Mouse (Mus musculus) midbrain, embryonic 16.5 days (tissue): ENCODE results near the gene Msh5. TPM values are rescaled to one million over a fixed set of nuclear protein-coding genes. Genes with fewer than 3 reads are reported as not detected.
"Not testable (repeated sequence)": the region's sequence is repeated elsewhere in the genome, so short reads cannot be mapped to it uniquely, and the experiment has no call there.

ENCODE experiments used
- ATAC-seq: fragments of 200-750 bp; cut with Nextera tagmentation; 2 replicates; pipeline ENCODE4 v1.8.0; 2017; ENCODE audit warnings: moderate TSS enrichment
- H3K27ac ChIP-seq: fragments of 300-500 bp; sonication (generic); 2 replicates; pipeline ENCODE4 v1.5.1; 2014; ENCODE audit warnings: mild to moderate bottlenecking, low read length, mixed read lengths
- H3K27me3 ChIP-seq: fragments of 300-500 bp; sonication (generic); 2 replicates; pipeline ENCODE4 v1.6.1; 2014; ENCODE audit warnings: low read depth, low read length, mixed read lengths; ENCODE audit not compliant: control insufficient read depth, insufficient read depth
- H3K36me3 ChIP-seq: fragments of 300-500 bp; sonication (generic); 2 replicates; pipeline ENCODE4 v1.6.1; 2014; ENCODE audit warnings: mild to moderate bottlenecking, low read length, moderate library complexity, mixed read lengths; ENCODE audit not compliant: control insufficient read depth, insufficient read depth
- H3K4me1 ChIP-seq: fragments of 300-500 bp; sonication (generic); 2 replicates; pipeline ENCODE4 v1.6.1; 2014; ENCODE audit warnings: mild to moderate bottlenecking, low read length, mixed read lengths; ENCODE audit not compliant: control insufficient read depth, insufficient read depth
- H3K4me2 ChIP-seq: fragments of 300-500 bp; sonication (generic); 2 replicates; pipeline ENCODE4 v1.6.1; 2014; ENCODE audit warnings: mild to moderate bottlenecking, low read length, mixed read lengths
- H3K4me3 ChIP-seq: fragments of 300-500 bp; sonication (generic); 2 replicates; pipeline ENCODE4 v1.5.1; 2014; ENCODE audit warnings: low read depth, mild to moderate bottlenecking, low read length, moderate library complexity, mixed read lengths
- H3K9ac ChIP-seq: fragments of 300-500 bp; sonication (generic); 2 replicates; pipeline ENCODE4 v1.6.1; 2014; ENCODE audit warnings: low read depth, low read length, mixed read lengths
- H3K9me3 ChIP-seq: fragments of 300-500 bp; sonication (generic); replicated peaks from 2 replicates; pipeline ENCODE4 v1.6.1; 2014; ENCODE audit warnings: mild to moderate bottlenecking, low read length, mixed read lengths; ENCODE audit not compliant: control insufficient read depth, poor library complexity, severe bottlenecking
- WGBS: fragments of 180-500 bp; shearing (Covaris S2); extraction: QIAGEN DNeasy Blood & Tissue Kit; methylation state at CpG from one replicate; pipeline ENCODE4 v1.1.7; 2014; 5-methylcytosine and 5-hydroxymethylcytosine counted together
- polyA plus RNA-seq: library from polyadenylated mRNA; unstranded; fragments of >200 nt; fragmentation: Nextera tagmentation; extraction: Ambion mirVana; gene quantifications from 2 replicates; pipeline ENCODE4 v1.2.1, GENCODE M21; 2015

Gene Msh5
- polyA plus RNA-seq, 1 experiment from 2014 or later = 1.9 TPM

- peaks cover 19% of the 10 kb centered on the region for H3K4me1 ChIP-seq
- no peak overlapping the region for H3K9ac ChIP-seq
- H3K36me3 ChIP-seq = peaks cover 28% of the 10 kb centered on the region
- 96% methylated on average over 17 of the region's 17 CpGs for WGBS
- H3K27ac ChIP-seq = no peak overlapping the region
- no peak for ATAC-seq
- H3K4me2 ChIP-seq = no peak overlapping the region
- H3K4me3 ChIP-seq = no peak overlapping the region
- H3K27me3 ChIP-seq = no peaks in the 10 kb centered on the region
- H3K9me3 ChIP-seq = no peaks in the 10 kb centered on the region
Observed at GRCm38 (mm10) chr17:35004075-35004717, 42.3 kb downstream of the Msh5 start.

- H3K27ac ChIP-seq = no peak overlapping the region
- H3K4me1 ChIP-seq = peaks cover 19% of the 10 kb centered on the region
- no peak overlapping the region for H3K4me3 ChIP-seq
- H3K4me2 ChIP-seq = no peak overlapping the region
- no peaks in the 10 kb centered on the region for H3K9me3 ChIP-seq
- H3K27me3 ChIP-seq = no peaks in the 10 kb centered on the region
- H3K9ac ChIP-seq = no peak overlapping the region; the same call in 1 of the 2 replicates
- WGBS = 82% methylated on average over 9 of the region's 9 CpGs
- ATAC-seq = no peak
- peaks cover 22% of the 10 kb centered on the region for H3K36me3 ChIP-seq
Observed at GRCm38 (mm10) chr17:35003022-35003838, 43.3 kb downstream of the Msh5 start.

- Histone ChIP-seq H3K4me1 (peaks cover 19% of the 10 kb centered on the region), H3K27ac (no peak overlapping the region; the same call in 1 of the 2 replicates), H3K9me3 (no peaks in the 10 kb centered on the region), H3K27me3 (no peaks in the 10 kb centered on the region), H3K4me3 (peak overlapping the region; percentile 77), H3K36me3 (peaks cover 17% of the 10 kb centered on the region), H3K9ac (peak overlapping the region; percentile 54), H3K4me2 (peak overlapping the region; percentile 97)
- 10% methylated on average over 12 of the region's 12 CpGs for WGBS
- no peak for ATAC-seq
Observed at GRCm38 (mm10) chr17:35002153-35002865, 44.2 kb downstream of the Msh5 start.

DNA sequence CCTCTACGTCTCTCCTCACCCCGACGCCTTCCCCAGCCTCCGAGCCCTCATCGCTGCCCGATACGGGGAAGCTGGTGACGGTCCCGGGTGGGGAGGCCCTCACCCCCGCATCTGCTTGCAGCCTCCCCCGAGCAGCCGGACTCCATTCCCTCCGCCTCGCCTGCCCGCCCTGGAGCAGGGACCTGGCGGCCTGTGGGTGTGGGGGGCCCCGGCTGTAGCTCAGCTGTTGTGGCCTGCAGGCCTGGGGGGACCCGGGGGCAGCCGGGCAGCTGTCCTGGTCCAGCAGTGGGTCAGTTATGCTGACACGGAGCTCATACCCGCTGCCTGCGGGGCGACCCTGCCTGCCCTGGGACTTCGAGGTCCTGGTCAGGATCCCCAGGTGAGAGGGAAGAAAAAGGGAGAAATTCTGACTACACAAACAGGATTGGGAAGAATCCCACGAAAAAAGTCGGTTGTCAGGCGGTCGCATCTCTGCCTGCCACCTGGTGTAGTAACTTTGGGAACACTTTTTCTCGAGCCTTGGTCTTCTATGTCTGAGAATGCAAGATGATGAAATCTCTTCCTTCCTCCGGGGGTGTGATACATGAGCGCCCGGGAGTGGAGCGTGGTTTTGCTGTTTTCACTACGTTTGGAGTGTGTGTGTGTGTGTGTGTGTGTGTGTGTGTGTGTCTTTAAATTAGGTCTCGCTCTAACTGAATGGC is 44.9 kb downstream of the Msh5 start:
- Histone ChIP-seq H3K9me3 (no peaks in the 10 kb centered on the region), H3K27me3 (no peaks in the 10 kb centered on the region), H3K27ac (peak overlapping the region; percentile 95), H3K9ac (peak overlapping the region; percentile 90), H3K36me3 (peaks cover 14% of the 10 kb centered on the region), H3K4me2 (peak overlapping the region; percentile 97), H3K4me1 (peaks cover 19% of the 10 kb centered on the region), H3K4me3 (peak overlapping the region; percentile 77)
- WGBS = 0% methylated on average over 35 of the region's 35 CpGs
- ATAC-seq = no peak; the same call in 1 of the 2 replicates

DNA sequence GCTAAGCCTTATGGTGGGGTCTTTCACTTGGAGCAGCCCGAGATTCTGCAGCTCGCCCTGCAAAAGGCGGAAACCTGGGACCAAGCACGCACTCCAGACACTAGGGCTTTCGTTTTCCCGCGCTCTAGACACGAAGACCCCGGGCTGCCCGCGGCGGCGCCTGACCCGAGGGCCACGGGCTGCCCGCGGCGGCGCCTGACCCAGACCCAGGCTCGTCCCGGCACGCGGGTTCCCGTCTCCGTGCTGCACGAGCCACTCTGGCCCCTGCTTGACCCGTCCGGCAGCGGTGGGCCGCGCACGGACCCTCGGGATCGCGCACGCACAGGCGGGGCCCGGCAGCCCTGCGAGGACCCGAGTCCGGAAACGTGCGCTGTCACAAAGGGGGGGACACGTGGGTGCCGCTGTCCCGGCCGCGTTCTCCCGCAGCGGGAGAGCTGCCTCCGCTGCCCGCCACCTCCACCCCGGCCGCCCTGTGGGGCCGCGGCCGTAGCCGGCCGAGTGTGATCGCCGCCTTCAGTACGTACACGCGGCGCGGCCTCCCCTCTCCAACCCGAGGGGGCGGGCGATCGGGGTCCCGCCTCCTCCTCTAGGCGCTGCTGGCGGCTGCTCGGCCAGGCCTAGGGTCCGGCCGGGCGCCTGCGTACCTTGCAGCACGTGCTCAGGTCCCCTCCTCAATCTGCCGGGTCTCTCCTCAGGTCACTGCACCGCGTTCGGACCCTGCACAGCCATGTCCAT is 45.7 kb downstream of the Msh5 start, which contains the start of gene Vars:
Vars (plus strand) TSS at position 271 of the 735 bp plus-strand sequence.
- peaks cover 13% of the 10 kb centered on the region for H3K36me3 ChIP-seq
- no peaks in the 10 kb centered on the region for H3K9me3 ChIP-seq
- peak within 1 kb of the TSS; percentile 95 for H3K27ac ChIP-seq
- ATAC-seq = peak; percentile 91
- H3K4me2 ChIP-seq = peak within 1 kb of the TSS; percentile 97
- H3K4me1 ChIP-seq = peaks cover 19% of the 10 kb centered on the region
- peak within 1 kb of the TSS; percentile 77 for H3K4me3 ChIP-seq
- peak within 1 kb of the TSS; percentile 90 for H3K9ac ChIP-seq
- no peaks in the 10 kb centered on the region for H3K27me3 ChIP-seq
- under 1% methylated on average over 69 of the region's 83 CpGs for WGBS

- H3K9ac ChIP-seq = peak overlapping the region; percentile 90
- H3K27me3 ChIP-seq, H3K9me3 ChIP-seq, ATAC-seq, H3K36me3 ChIP-seq: not testable (repeated sequence)
- H3K4me3 ChIP-seq = peak overlapping the region; percentile 77
- 26% methylated on average over 29 of the region's 32 CpGs for WGBS
- H3K4me1 ChIP-seq = peaks cover 19% of the 10 kb centered on the region
- H3K27ac ChIP-seq = peak overlapping the region; percentile 95
- peak overlapping the region; percentile 97 for H3K4me2 ChIP-seq
Observed at GRCm38 (mm10) chr17:34999871-35000716, 46.5 kb downstream of the Msh5 start.

GRCm38 (mm10) chr17:34998526-34999430 is 47.8 kb downstream of the Msh5 start:
- Histone ChIP-seq H3K4me3 (no peak overlapping the region), H3K27me3 (no peaks in the 10 kb centered on the region), H3K36me3 (no peaks in the 10 kb centered on the region), H3K4me2 (no peak overlapping the region), H3K9ac (no peak overlapping the region), H3K9me3 (no peaks in the 10 kb centered on the region), H3K4me1 (peaks cover 19% of the 10 kb centered on the region), H3K27ac (no peak overlapping the region)
- WGBS = 95% methylated on average over 15 of the region's 15 CpGs
- ATAC-seq = no peak
